Mouse (Mus musculus) erythroblast, embryonic 14.5 days (primary cell): ENCODE measurements around the gene Efnb2.

Experiments used
- GATA1 ChIP-seq: IDR thresholded peaks from 2 replicates; pipeline ENCODE4 v1.6.1; 2012; ENCODE audit warnings: low read length, inconsistent platforms, mixed read lengths
- TAL1 ChIP-seq: IDR thresholded peaks from 3 replicates; pipeline ENCODE4 v1.6.1; 2012; ENCODE audit warnings: low read length, inconsistent platforms, mixed read lengths

DNA sequence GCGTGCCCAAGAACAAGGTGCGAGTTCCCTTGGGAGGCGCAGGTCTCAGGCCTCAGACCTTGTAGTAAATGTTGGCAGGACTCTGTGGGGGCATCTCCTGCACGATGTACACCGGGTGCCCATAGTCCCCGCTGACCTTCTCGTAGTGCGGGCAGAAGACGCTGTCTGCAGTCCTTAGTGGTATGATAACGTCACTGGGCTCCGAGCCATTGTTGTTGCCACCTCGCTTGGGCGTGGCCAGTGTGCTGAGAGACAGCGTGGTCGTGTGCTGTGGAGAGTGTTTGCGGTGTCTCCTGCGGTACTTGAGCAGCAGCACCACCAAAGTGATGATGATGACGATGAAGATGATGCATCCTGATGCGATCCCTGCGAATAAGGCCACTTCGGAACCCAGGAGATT is 40.5 kb downstream of the Efnb2 start:
- TF ChIP-seq TAL1 (no peak), GATA1 (no peak)
